Mouse (Mus musculus) hindlimb bud, embryonic 11.5 days (tissue): ENCODE measurements around the gene Olfr952.

ENCODE experiments used
- DNase-seq: peaks from one replicate; pipeline ENCODE4 v3.0.0-alpha.2; 2012; ENCODE audit warnings: low read depth, low spot score; ENCODE audit errors: extremely low spot score

Gene Olfr952

GRCm38 (mm10) chr9:39427048-39427447 is at the start of gene Olfr952:
TSS of gene Olfr952 (minus strand) at chr9:39427148.
- DNase-seq, result no peak

GRCm38 (mm10) chr9:39471844-39472243 is 44.9 kb upstream of the Olfr952 start, which contains the start of gene Olfr955:
TSS of gene Olfr955 (minus strand) at chr9:39471944.
- no peak for DNase-seq

- DNase-seq, result no peak
Measured at GRCm38 (mm10) chr9:39456401-39456800, 29.5 kb upstream of the Olfr952 start, which contains the start of gene Olfr954. TSS of gene Olfr954 (plus strand) at chr9:39456701.

GRCm38 (mm10) chr9:39387110-39387509 is 39.8 kb downstream of the Olfr952 start, which contains the start of gene Olfr951:
TSS of gene Olfr951 (plus strand) at chr9:39387410.
- DNase-seq, result no peak
